Mouse (Mus musculus) ZHBTc4 (cell line): Measurements from ENCODE around the gene Cyp27a1.

Source experiments
- DNase-seq: peaks from one replicate; pipeline ENCODE4 v3.0.0-alpha.2; 2011; ENCODE audit warnings: low read depth, low spot score

Gene Cyp27a1

GRCm38 (mm10) chr1:74718113-74718512 is 4.7 kb downstream of the Cyp27a1 start:
- no peak for DNase-seq

GRCm38 (mm10) chr1:74719281-74719680 is 5.9 kb downstream of the Cyp27a1 start:
- DNase-seq, result no peak

GRCm38 (mm10) chr1:74721657-74722056 is 8.3 kb downstream of the Cyp27a1 start:
- no peak for DNase-seq

- peak; percentile 68 for DNase-seq
These were observed 10.4 kb downstream of the Cyp27a1 start for GRCm38 (mm10) chr1:74723748-74724147.

GRCm38 (mm10) chr1:74726114-74726513 is 12.7 kb downstream of the Cyp27a1 start:
- DNase-seq, result no peak

- DNase-seq, result no peak
These were observed 13.3 kb downstream of the Cyp27a1 start for GRCm38 (mm10) chr1:74726674-74727073.

- DNase-seq, result no peak
These were observed 15.1 kb downstream of the Cyp27a1 start for GRCm38 (mm10) chr1:74728446-74728845.

- DNase-seq, result no peak
These were observed 23.6 kb downstream of the Cyp27a1 start for GRCm38 (mm10) chr1:74736977-74737376.

GRCm38 (mm10) chr1:74737500-74737899 is 24.1 kb downstream of the Cyp27a1 start:
- no peak for DNase-seq

GRCm38 (mm10) chr1:74740846-74741245 is 27.5 kb downstream of the Cyp27a1 start:
- DNase-seq, result no peak

GRCm38 (mm10) chr1:74747335-74747734 is 34.0 kb downstream of the Cyp27a1 start:
- DNase-seq, result no peak

GRCm38 (mm10) chr1:74748643-74749271 is 35.4 kb downstream of the Cyp27a1 start, which contains the start of gene Prkag3:
TSS of gene Prkag3 (minus strand) at chr1:74749221.
- peak; percentile 88 for DNase-seq

GRCm38 (mm10) chr1:74749301-74749700 is 35.9 kb downstream of the Cyp27a1 start:
- DNase-seq, result no peak

- DNase-seq, result no peak
These were observed 37.3 kb downstream of the Cyp27a1 start for GRCm38 (mm10) chr1:74750683-74751082.

GRCm38 (mm10) chr1:74752150-74752549 is 38.8 kb downstream of the Cyp27a1 start:
- no peak for DNase-seq

- no peak for DNase-seq
These were observed 39.5 kb downstream of the Cyp27a1 start for GRCm38 (mm10) chr1:74752833-74753232.

GRCm38 (mm10) chr1:74753266-74753974 is 40.0 kb downstream of the Cyp27a1 start:
- DNase-seq, result no peak

GRCm38 (mm10) chr1:74754175-74754785 is 40.9 kb downstream of the Cyp27a1 start:
- no peak for DNase-seq

GRCm38 (mm10) chr1:74759773-74760172 is 46.4 kb downstream of the Cyp27a1 start:
- peak; percentile 72 for DNase-seq

- DNase-seq, result peak; percentile 94
These were observed 49.7 kb downstream of the Cyp27a1 start for GRCm38 (mm10) chr1:74763081-74763480.

GRCm38 (mm10) chr1:74770727-74771466 is 57.5 kb downstream of the Cyp27a1 start:
- peak; percentile 56 for DNase-seq

- no peak for DNase-seq
These were observed 58.1 kb downstream of the Cyp27a1 start for GRCm38 (mm10) chr1:74771467-74771844.

GRCm38 (mm10) chr1:74771845-74771930 is 58.3 kb downstream of the Cyp27a1 start, which contains the start of gene Wnt6:
TSS of gene Wnt6 (plus strand) at chr1:74771892.
- no peak for DNase-seq
